Mouse (Mus musculus) cortical plate, adult 2 months (tissue): ENCODE results near the gene Cacnb2. TPM values are rescaled to one million over a fixed set of nuclear protein-coding genes. Genes with fewer than 3 reads are reported as not detected.

ENCODE experiments used
- H3K27ac ChIP-seq: fragments of 200-500 bp; 2 replicates; pipeline ENCODE4 v1.5.1; 2012; ENCODE audit warnings: low read length, control low read depth, inconsistent platforms; ENCODE audit not compliant: insufficient read depth
- H3K4me1 ChIP-seq: fragments of 200-500 bp; 2 replicates; pipeline ENCODE4 v1.6.1; 2011; ENCODE audit warnings: low read length; ENCODE audit not compliant: control insufficient read depth, insufficient read depth
- H3K4me3 ChIP-seq: fragments of 200-500 bp; 2 replicates; pipeline ENCODE4 v1.5.1; 2011; ENCODE audit warnings: mild to moderate bottlenecking, low read length, control low read depth; ENCODE audit not compliant: insufficient read depth
- CTCF ChIP-seq: fragments of 200-500 bp; IDR thresholded peaks from 2 replicates; pipeline ENCODE4 v1.5.1; 2011; ENCODE audit warnings: mild to moderate bottlenecking, control low read depth, low read length; ENCODE audit not compliant: insufficient read depth; ENCODE audit errors: extremely low read depth
- POLR2A ChIP-seq: fragments of 200-500 bp; IDR thresholded peaks from 2 replicates; pipeline ENCODE4 v1.6.1; 2011; ENCODE audit warnings: mild to moderate bottlenecking, low read length, control low read depth; ENCODE audit not compliant: insufficient read depth; ENCODE audit errors: extremely low read depth
- polyA plus RNA-seq: library from polyadenylated mRNA; depleted of rRNA; stranded (reverse); fragments of >200 nt; gene quantifications from 2 replicates; pipeline ENCODE4 v1.2.3, GENCODE M21; 2012; rRNA removed

The Cacnb2 gene
- polyA plus RNA-seq, 1 experiment, result 32.0 TPM

- Histone ChIP-seq H3K27ac (no peak overlapping the region), H3K4me1 (peaks cover 3% of the 10 kb centered on the region), H3K4me3 (no peak overlapping the region)
- no peak for TF ChIP-seq POLR2A
- no peak for TF ChIP-seq CTCF
These were observed 389.6 kb downstream of the Cacnb2 start for GRCm38 (mm10) chr2:14992531-14992930.

- no peak overlapping the region for H3K27ac ChIP-seq
- no peaks in the 10 kb centered on the region; the same call in 1 of the 2 replicates for H3K4me1 ChIP-seq
- H3K4me3 ChIP-seq, result no peak overlapping the region
- no peak for TF ChIP-seq POLR2A
- no peak for TF ChIP-seq CTCF
These were observed 393.1 kb downstream of the Cacnb2 start for GRCm38 (mm10) chr2:14996036-14996435.

GRCm38 (mm10) chr2:14997836-14998235 lies 394.9 kb downstream of the Cacnb2 start:
- no peak overlapping the region for H3K4me3 ChIP-seq
- H3K4me1 ChIP-seq, result no peaks in the 10 kb centered on the region; the same call in 1 of the 2 replicates
- H3K27ac ChIP-seq, result no peak overlapping the region
- TF ChIP-seq POLR2A, result no peak
- TF ChIP-seq CTCF, result no peak

- no peak overlapping the region for H3K4me3 ChIP-seq
- no peak for TF ChIP-seq CTCF
- TF ChIP-seq POLR2A, result no peak
- no peaks in the 10 kb centered on the region for H3K4me1 ChIP-seq
- H3K27ac ChIP-seq, result no peak overlapping the region
These were observed 404.6 kb downstream of the Cacnb2 start for GRCm38 (mm10) chr2:15007531-15007930.

- Histone ChIP-seq H3K4me1 (no peaks in the 10 kb centered on the region), H3K27ac (no peak overlapping the region), H3K4me3 (no peak overlapping the region)
- TF ChIP-seq POLR2A (no peak), CTCF (no peak)
These were observed 405.2 kb downstream of the Cacnb2 start for GRCm38 (mm10) chr2:15008072-15008471.

- no peak for TF ChIP-seq POLR2A
- no peak overlapping the region for H3K4me3 ChIP-seq
- no peak overlapping the region for H3K27ac ChIP-seq
- no peaks in the 10 kb centered on the region for H3K4me1 ChIP-seq
These were observed 423.9 kb downstream of the Cacnb2 start for GRCm38 (mm10) chr2:15026817-15027216.

- no peak for TF ChIP-seq POLR2A
- no peak for TF ChIP-seq CTCF
- Histone ChIP-seq H3K4me1 (no peaks in the 10 kb centered on the region), H3K4me3 (no peak overlapping the region), H3K27ac (no peak overlapping the region)
These were observed 424.9 kb downstream of the Cacnb2 start for GRCm38 (mm10) chr2:15027816-15028215.

Other genes with a start within 250 kb of the Cacnb2 start
- gene Slc39a12, start 214.8 kb upstream of the Cacnb2 start, polyA plus RNA-seq, result 54.3 and 56.0 TPM in 2 replicates